Mouse (Mus musculus): Measurements from ENCODE around the gene Gorasp2. TPM values are rescaled to one million over a fixed set of nuclear protein-coding genes. Genes with fewer than 3 reads are reported as not detected.

Gorasp2 gene
- total RNA-seq, 2 experiments from 2014 or later, result 106 to 111 TPM

- no peak for DNase-seq
Measured at GRCm38 (mm10) chr2:70751655-70752054, 90.3 kb downstream of the Gorasp2 start.

GRCm38 (mm10) chr2:70752149-70752548, 90.8 kb downstream of the Gorasp2 start:
- DNase-seq, result no peak

Other genes starting within 250 kb of the Gorasp2 start
- gene Sp5, start 186.7 kb upstream of the Gorasp2 start, total RNA-seq (2021), result under 1 TPM; 0.33 to 0.36 TPM
- under 1 TPM; 0.27 to 0.38 TPM for gene Erich2, start 152.8 kb upstream of the Gorasp2 start, total RNA-seq (2021)
- under 1 TPM; 0.07 to 0.19 TPM for gene Gad1, start 108.5 kb upstream of the Gorasp2 start, total RNA-seq (2021)
- 1 to 10 TPM in 1 of 2 experiments, under 1 TPM in 1; 0.63 to 1.1 TPM for gene Gm26558, start 532 bp downstream of the Gorasp2 start, total RNA-seq (2021)
- 10 to 100 TPM; 59.7 to 60.1 TPM for gene Tlk1, start 164.2 kb downstream of the Gorasp2 start, total RNA-seq (2021)

All from heart, postnatal 4 days (tissue).